Comparison of ENCODE assay signal across 10 mouse cellular contexts in the genomic region with DNA sequence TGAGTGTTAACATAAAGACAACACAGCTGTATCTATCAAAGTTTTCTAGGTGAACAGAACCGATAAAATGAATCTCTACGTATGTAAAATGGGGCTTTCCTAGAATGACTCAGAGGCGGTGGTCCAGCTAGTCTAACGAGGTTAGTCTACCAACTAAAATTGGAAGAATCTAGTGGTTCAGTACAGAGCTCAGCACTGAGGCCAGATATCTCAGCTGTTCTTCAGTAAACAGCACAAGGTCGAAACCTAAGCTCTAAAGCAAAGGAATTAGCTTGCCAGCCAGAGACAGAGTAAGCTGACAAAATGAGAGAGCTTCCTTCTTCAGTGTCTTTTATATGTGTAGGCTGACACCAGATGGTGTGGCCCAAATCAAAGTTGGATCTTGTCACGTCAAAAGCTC. TPM values are rescaled to one million over a fixed set of nuclear protein-coding genes. Genes with fewer than 3 reads are reported as not detected.
A peak's percentile ranks its signal among the peaks of the same experiment; 100 is the strongest.
DNase-seq lines count a peak whose midpoint lies in the region; ATAC-seq and TF ChIP-seq lines count a peak whose summit lies in the region.
"Had no signal": no experiment of that assay in that cellular context is flagged by ENCODE, and none has a peak within 500 bp of the region (broad histone marks: within the 10 kb centered on the region; RNA-seq: fewer than 3 reads in every experiment).

No protein-coding gene starts in this region.

- WGBS in forebrain, embryonic 10.5 days: 86% methylated on average over 6 of the region's 6 CpGs
- WGBS in forebrain, embryonic 11.5 days: 79% methylated on average over 6 of the region's 6 CpGs
- 79% methylated on average over 6 of the region's 6 CpGs for WGBS in limb, embryonic 12.5 days
- WGBS in limb, embryonic 10.5 days: 84% methylated on average over 6 of the region's 6 CpGs
- 75% methylated on average over 6 of the region's 6 CpGs for WGBS in hindbrain, postnatal 0 days

- H3K79me2 ChIP-seq in myocyte (ENCODE audit: control insufficient read depth, insufficient read depth): no peaks in the 10 kb centered on the region

- H3K4me1 ChIP-seq in forebrain, embryonic 10.5 days: peaks cover 25% of the 10 kb centered on the region
- 0 out of 2 replicates have a peak, but pooled peaks cover 1% of the 10 kb centered on the region for H3K4me1 ChIP-seq in forebrain, embryonic 11.5 days (replicated peaks; ENCODE audit: control insufficient read depth, insufficient read depth, low read length)
- 0 out of 2 replicates have a peak, but pooled peaks cover 6% of the 10 kb centered on the region for H3K4me1 ChIP-seq in limb, embryonic 12.5 days (replicated peaks)
- H3K4me1 ChIP-seq in limb, embryonic 10.5 days: peaks cover 17% of the 10 kb centered on the region
- peaks cover 6% of the 10 kb centered on the region; the same call in 1 of the 2 replicates for H3K4me1 ChIP-seq in hindbrain, postnatal 0 days (ENCODE audit: insufficient read depth, low read length)

- H3ac ChIP-seq in myocyte (ENCODE audit: control insufficient read depth, insufficient read length): no peak overlapping the region

- H3K9me3 ChIP-seq in forebrain, embryonic 10.5 days: peaks cover 28% of the 10 kb centered on the region
- H3K9me3 ChIP-seq in forebrain, embryonic 11.5 days (ENCODE audit: control insufficient read depth, low read length): peaks cover 8% of the 10 kb centered on the region; the same call in 1 of the 2 replicates
- peaks cover 23% of the 10 kb centered on the region for H3K9me3 ChIP-seq in limb, embryonic 12.5 days
- H3K9me3 ChIP-seq in limb, embryonic 10.5 days (replicated peaks): no peaks in the 10 kb centered on the region
- H3K9me3 ChIP-seq in hindbrain, postnatal 0 days (ENCODE audit: low read length): no peaks in the 10 kb centered on the region

- ATAC-seq in forebrain, embryonic 11.5 days (replicated peaks; ENCODE audit: low FRiP score): no peak
- no peak for ATAC-seq in limb, embryonic 12.5 days (ENCODE audit: insufficient number of reproducible peaks, insufficient read depth, low FRiP score, low TSS enrichment, low read depth)
- ATAC-seq in hindbrain, postnatal 0 days: no peak

- H3K4me2 ChIP-seq in forebrain, embryonic 11.5 days (ENCODE audit: low read depth, low read length, severe bottlenecking): no peak overlapping the region
- H3K4me2 ChIP-seq in limb, embryonic 12.5 days: peak overlapping the region; percentile 62; the same call in 1 of the 2 replicates
- peak overlapping the region; percentile 60 for H3K4me2 ChIP-seq in hindbrain, postnatal 0 days (ENCODE audit: low read depth, low read length)
- peak overlapping the region; percentile 87 for H3K4me2 ChIP-seq in myocyte (ENCODE audit: low read depth)

- no peak for DNase-seq in forebrain, embryonic 10.5 days (ENCODE audit: extremely low spot score, low spot score)
- DNase-seq in forebrain, embryonic 11.5 days (ENCODE audit: low spot score): no peak
- DNase-seq in limb, embryonic 10.5 days (ENCODE audit: low spot score): no peak
- DNase-seq in hindbrain, postnatal 0 days (ENCODE audit: low spot score): no peak
- DNase-seq in thymus, postnatal 0 days (ENCODE audit: low spot score): no peak
- no peak for DNase-seq in kidney, postnatal 36 days

- H3K27ac ChIP-seq in forebrain, embryonic 10.5 days: no peak overlapping the region
- no peak overlapping the region for H3K27ac ChIP-seq in forebrain, embryonic 11.5 days (ENCODE audit: low read depth, low read length)
- no peak overlapping the region for H3K27ac ChIP-seq in limb, embryonic 12.5 days
- H3K27ac ChIP-seq in limb, embryonic 10.5 days: no peak overlapping the region
- H3K27ac ChIP-seq in hindbrain, postnatal 0 days: 0 out of 2 replicates have a peak overlapping the region, but pooled peaks have one; percentile 92

- H3K27me3 ChIP-seq in forebrain, embryonic 10.5 days (ENCODE audit: poor library complexity, severe bottlenecking): peaks cover 5% of the 10 kb centered on the region; the same call in 1 of the 2 replicates
- H3K27me3 ChIP-seq in forebrain, embryonic 11.5 days (ENCODE audit: control insufficient read depth, insufficient read depth, low read length): no peaks in the 10 kb centered on the region
- H3K27me3 ChIP-seq in limb, embryonic 12.5 days: no peaks in the 10 kb centered on the region
- H3K27me3 ChIP-seq in limb, embryonic 10.5 days (ENCODE audit: low read depth, poor library complexity, severe bottlenecking): no peaks in the 10 kb centered on the region
- H3K27me3 ChIP-seq in hindbrain, postnatal 0 days (ENCODE audit: insufficient read depth, low read length): no peaks in the 10 kb centered on the region
- H3K27me3 ChIP-seq in myocyte (ENCODE audit: control insufficient read depth, insufficient read depth, insufficient read length): no peaks in the 10 kb centered on the region

- no peak for TF ChIP-seq POLR2A in myocyte (IDR thresholded peaks at IDR 0.05; ENCODE audit: insufficient read length, low read depth)

- H3K9ac ChIP-seq in forebrain, embryonic 11.5 days (ENCODE audit: low read length): no peak overlapping the region
- no peak overlapping the region for H3K9ac ChIP-seq in limb, embryonic 12.5 days (replicated peaks)
- H3K9ac ChIP-seq in hindbrain, postnatal 0 days (replicated peaks; ENCODE audit: low read length): no peak overlapping the region

- peaks cover 31% of the 10 kb centered on the region for H3K36me3 ChIP-seq in forebrain, embryonic 10.5 days (replicated peaks)
- peaks cover 10% of the 10 kb centered on the region; the same call in 1 of the 2 replicates for H3K36me3 ChIP-seq in forebrain, embryonic 11.5 days (ENCODE audit: control insufficient read depth, insufficient read depth, low read length)
- H3K36me3 ChIP-seq in limb, embryonic 12.5 days: peaks cover 25% of the 10 kb centered on the region
- peaks cover 32% of the 10 kb centered on the region for H3K36me3 ChIP-seq in limb, embryonic 10.5 days
- H3K36me3 ChIP-seq in hindbrain, postnatal 0 days (ENCODE audit: insufficient read depth, low read length): no peaks in the 10 kb centered on the region
- H3K36me3 ChIP-seq in myocyte (ENCODE audit: control insufficient read depth, insufficient read depth): no peaks in the 10 kb centered on the region

- peak overlapping the region; percentile 73 for H3K4me3 ChIP-seq in forebrain, embryonic 10.5 days
- no peak overlapping the region for H3K4me3 ChIP-seq in forebrain, embryonic 11.5 days (ENCODE audit: low read depth, low read length)
- H3K4me3 ChIP-seq in limb, embryonic 12.5 days (replicated peaks): no peak overlapping the region
- no peak overlapping the region for H3K4me3 ChIP-seq in limb, embryonic 10.5 days
- peak overlapping the region; percentile 69; the same call in 1 of the 2 replicates for H3K4me3 ChIP-seq in hindbrain, postnatal 0 days (ENCODE audit: low read length)
- H3K4me3 ChIP-seq in myocyte: peak overlapping the region; percentile 58

- TF ChIP-seq CTCF in hindbrain, postnatal 0 days (IDR thresholded peaks at IDR 0.05; ENCODE audit: low read depth): no peak

TF ChIP-seq in myocyte, 11 proteins besides CTCF, POLR2A, EP300 and RAD21:
- no peak for TF ChIP-seq USF1 (IDR thresholded peaks at IDR 0.05; ENCODE audit: low read depth)
TF ChIP-seq in myocyte: peak in this region for 0.

RNA-seq across cellular contexts. Expression of a gene that starts 57.2 kb away (rescaled TPM):
- polyA plus RNA-seq in forebrain, embryonic 10.5 days (2016; fragmentation: Nextera tagmentation; extraction: Ambion mirVana): not detected in 2 replicates
- polyA plus RNA-seq in forebrain, embryonic 11.5 days (2014; fragmentation: Nextera tagmentation; extraction: Ambion mirVana): not detected in 2 replicates
- polyA plus RNA-seq in limb, embryonic 12.5 days (2016; fragmentation: Nextera tagmentation; extraction: Ambion mirVana): not detected in 2 replicates
- not detected in 2 replicates for polyA plus RNA-seq in limb, embryonic 10.5 days (2016; fragmentation: Nextera tagmentation; extraction: Ambion mirVana)
- not detected in 2 replicates for total RNA-seq in hindbrain, postnatal 0 days (2014; rRNA removed)
- polyA plus RNA-seq in hindbrain, postnatal 0 days (2015; fragmentation: Nextera tagmentation; extraction: Ambion mirVana): 0.08 TPM in 1 of 2 replicates, not detected in the other
- not detected for polyA plus RNA-seq in myocyte (2012; fragmentation: generic; extraction: Trizol)
- not detected in 2 replicates for polyA plus RNA-seq in thymus, postnatal 0 days (2015; fragmentation: Nextera tagmentation; extraction: Ambion mirVana)
- total RNA-seq: left cerebral cortex, postnatal 14 days had no signal
- polyA plus RNA-seq: heart, embryonic 16.5 days had no signal

Comparison
In these comparisons a context has a peak if more than half of its experiments do, and no peak if none do; other contexts are left out.
1. H3K4me3 ChIP-seq: peak in forebrain, embryonic 10.5 days (single experiment), hindbrain, postnatal 0 days (single experiment) and myocyte (single experiment); none in forebrain, embryonic 11.5 days (single experiment), limb, embryonic 12.5 days (single experiment) and limb, embryonic 10.5 days (single experiment).